Mouse (Mus musculus) CH12.LX (cell line): Measurements from ENCODE around the gene Traf3. TPM values are rescaled to one million over a fixed set of nuclear protein-coding genes. Genes with fewer than 3 reads are reported as not detected.

ENCODE experiments used
- DNase-seq: peaks from one replicate; pipeline ENCODE4 v3.0.0-alpha.2; 2013; ENCODE audit errors: extremely low read depth
- H3K27ac ChIP-seq: 2 replicates; pipeline ENCODE4 v1.5.1; 2012; ENCODE audit warnings: low read depth, mild to moderate bottlenecking, control low read depth, moderate library complexity; ENCODE audit not compliant: insufficient read depth
- H3K27me3 ChIP-seq: replicated peaks from 2 replicates; pipeline ENCODE3; 2012; ENCODE audit warnings: inconsistent platforms
- H3K36me3 ChIP-seq, 2 experiments: replicated peaks in 1 of 2; 2 replicates each; pipeline versions ENCODE3 to v1.6.1; 2012; ENCODE audit warnings: inconsistent platforms in 1 of 2, low read length in 1 of 2, mild to moderate bottlenecking in 1 of 2, mixed read lengths in 1 of 2, moderate library complexity in 1 of 2; ENCODE audit not compliant: control insufficient read depth in 1 of 2, insufficient read depth in 1 of 2
- H3K4me1 ChIP-seq, 2 experiments: 2 replicates each; pipeline ENCODE4 v1.6.1; 2012; ENCODE audit warnings: inconsistent platforms in 1 of 2, moderate library complexity in 1 of 2; ENCODE audit not compliant: insufficient read depth in 2 of 2, control insufficient read depth in 1 of 2
- H3K4me2 ChIP-seq: 2 replicates; pipeline ENCODE4 v1.6.1; 2012; ENCODE audit warnings: low read depth, mild to moderate bottlenecking, control low read depth; ENCODE audit not compliant: poor library complexity, insufficient read depth, severe bottlenecking
- H3K4me3 ChIP-seq, 3 experiments: fragments of 150-350 bp in 1 of 3; sonication (generic) in 1 of 3; replicated peaks in 1 of 3; 2 replicates each; pipeline versions ENCODE3 to v1.5.1; 2011 to 2012; ENCODE audit warnings: low read depth in 2 of 3, low read length in 2 of 3, mild to moderate bottlenecking in 2 of 3, moderate library complexity in 2 of 3, control low read depth in 1 of 3, improper control_type of control experiment in 1 of 3, inconsistent platforms in 1 of 3, mixed read lengths in 1 of 3; ENCODE audit not compliant: poor library complexity in 1 of 3
- H3K79me2 ChIP-seq: replicated peaks from 2 replicates; pipeline ENCODE4 v1.6.1; 2012; ENCODE audit warnings: mild to moderate bottlenecking, moderate library complexity; ENCODE audit not compliant: control insufficient read depth, poor library complexity, insufficient read depth, severe bottlenecking; ENCODE audit errors: extremely low read depth
- H3K9ac ChIP-seq: 2 replicates; pipeline ENCODE4 v1.6.1; 2012; ENCODE audit warnings: low read depth, mild to moderate bottlenecking, control low read depth, moderate library complexity; ENCODE audit not compliant: insufficient read depth
- H3K9me3 ChIP-seq: replicated peaks from 2 replicates; pipeline ENCODE3; 2012; ENCODE audit warnings: low read length, inconsistent platforms, mixed read lengths
- BHLHE40 ChIP-seq: IDR thresholded peaks from 2 replicates; pipeline ENCODE4 v1.6.1; 2011; ENCODE audit warnings: mild to moderate bottlenecking, low read depth, low read length, improper control_type of control experiment
- CHD1 ChIP-seq: IDR thresholded peaks from 2 replicates; pipeline ENCODE4 v1.6.1; 2012; ENCODE audit warnings: low read depth, low read length, improper control_type of control experiment, inconsistent platforms
- CHD2 ChIP-seq: IDR thresholded peaks from 2 replicates; pipeline ENCODE4 v1.6.1; 2011; ENCODE audit warnings: low read length, improper control_type of control experiment
- ELF1 ChIP-seq: IDR thresholded peaks from 2 replicates; pipeline ENCODE4 v1.6.1; 2014; ENCODE audit warnings: low read depth, mild to moderate bottlenecking, inconsistent platforms, low read length, improper control_type of control experiment
- EP300 ChIP-seq: IDR thresholded peaks from 2 replicates; pipeline ENCODE4 v1.6.1; 2011; ENCODE audit warnings: low read length, improper control_type of control experiment
- ETS1 ChIP-seq: conservative IDR thresholded peaks from 2 replicates; pipeline ENCODE4 v1.6.1; 2012; ENCODE audit warnings: low read depth, mild to moderate bottlenecking, inconsistent platforms, low read length, improper control_type of control experiment, moderate library complexity
- IRF4 ChIP-seq: IDR thresholded peaks from 2 replicates; pipeline ENCODE4 v1.6.1; 2014; ENCODE audit warnings: low read depth, mild to moderate bottlenecking, inconsistent platforms, low read length, improper control_type of control experiment
- JUN ChIP-seq: IDR thresholded peaks from 2 replicates; pipeline ENCODE4 v1.6.1; 2011; ENCODE audit warnings: low read depth, mild to moderate bottlenecking, low read length, improper control_type of control experiment, moderate library complexity; ENCODE audit not compliant: insufficient read depth
- JUND ChIP-seq: conservative IDR thresholded peaks from 2 replicates; pipeline ENCODE4 v1.6.1; 2011; ENCODE audit warnings: low read depth, low read length, improper control_type of control experiment
- KAT2A ChIP-seq: IDR thresholded peaks from 2 replicates; pipeline ENCODE4 v1.6.1; 2012; ENCODE audit warnings: low read length, improper control_type of control experiment, inconsistent platforms; ENCODE audit not compliant: insufficient replicate concordance
- MAFK ChIP-seq: IDR thresholded peaks from 2 replicates; pipeline ENCODE4 v1.6.1; 2011; ENCODE audit warnings: low read length, improper control_type of control experiment; ENCODE audit not compliant: insufficient replicate concordance
- MAX ChIP-seq: IDR thresholded peaks from 2 replicates; pipeline ENCODE4 v1.6.1; 2011; ENCODE audit warnings: low read length, improper control_type of control experiment
- MAZ ChIP-seq: IDR thresholded peaks from 2 replicates; pipeline ENCODE4 v1.6.1; 2012; ENCODE audit warnings: low read depth, mild to moderate bottlenecking, inconsistent platforms, low read length, improper control_type of control experiment, moderate library complexity
- MXI1 ChIP-seq: IDR thresholded peaks from 2 replicates; pipeline ENCODE4 v1.6.1; 2011; ENCODE audit warnings: mild to moderate bottlenecking, low read depth, low read length, improper control_type of control experiment
- NELFE ChIP-seq: IDR thresholded peaks from 2 replicates; pipeline ENCODE4 v1.6.1; 2011; ENCODE audit warnings: low read depth, low read length, improper control_type of control experiment
- PAX5 ChIP-seq: IDR thresholded peaks from 2 replicates; pipeline ENCODE4 v1.6.1; 2012; ENCODE audit warnings: low read length, inconsistent platforms, mixed read lengths
- POLR2A ChIP-seq: IDR thresholded peaks from 2 replicates; pipeline ENCODE4 v1.6.1; 2011; ENCODE audit warnings: low read depth, mild to moderate bottlenecking, improper control_type of control experiment, low read length
- RAD21 ChIP-seq: IDR thresholded peaks from 2 replicates; pipeline ENCODE4 v1.6.1; 2011; ENCODE audit warnings: low read depth, mild to moderate bottlenecking, low read length, improper control_type of control experiment, moderate library complexity
- RCOR1 ChIP-seq: conservative IDR thresholded peaks from 2 replicates; pipeline ENCODE4 v1.6.1; 2012; ENCODE audit warnings: low read depth, mild to moderate bottlenecking, inconsistent platforms, low read length, improper control_type of control experiment
- SIN3A ChIP-seq: IDR thresholded peaks from 2 replicates; pipeline ENCODE4 v1.6.1; 2012; ENCODE audit warnings: low read length, improper control_type of control experiment, inconsistent platforms
- SMC3 ChIP-seq: IDR thresholded peaks from 2 replicates; pipeline ENCODE4 v1.6.1; 2011; ENCODE audit warnings: low read depth, low read length, improper control_type of control experiment
- TBP ChIP-seq: conservative IDR thresholded peaks from 2 replicates; pipeline ENCODE4 v1.6.1; 2011; ENCODE audit warnings: low read depth, low read length, improper control_type of control experiment
- TCF12 ChIP-seq: IDR thresholded peaks from 2 replicates; pipeline ENCODE4 v1.6.1; 2014; ENCODE audit warnings: low read depth, mild to moderate bottlenecking, inconsistent platforms, low read length, improper control_type of control experiment
- UBTF ChIP-seq: IDR thresholded peaks from 2 replicates; pipeline ENCODE4 v1.6.1; 2012; ENCODE audit warnings: low read depth, mild to moderate bottlenecking, inconsistent platforms, low read length, improper control_type of control experiment, moderate library complexity
- USF2 ChIP-seq: conservative IDR thresholded peaks from 2 replicates; pipeline ENCODE4 v1.6.1; 2011; ENCODE audit warnings: low read depth, low read length, improper control_type of control experiment
- ZMIZ1 ChIP-seq: IDR thresholded peaks from 2 replicates; pipeline ENCODE4 v1.6.1; 2012; ENCODE audit warnings: low read depth, mild to moderate bottlenecking, inconsistent platforms, low read length, improper control_type of control experiment
- dilution Hi-C: fragments of 300-500 bp; cut with MboI; formaldehyde crosslinking; loops from 2 replicates; pipeline ENCODE4 v1.14.3; 2020; ENCODE audit warnings: low sequenced_read_pairs; ENCODE audit not compliant: extremely low pct_unique_long_range_greater_than_20kb, extremely low pct_ligation_motif_present
- in situ Hi-C: fragments of 300-500 bp; cut with MboI; formaldehyde crosslinking; loops from 3 replicates; pipeline ENCODE4 v1.14.3; 2019; ENCODE audit warnings: low sequenced_read_pairs, low pct_ligation_motif_present, low pct_unique_long_range_greater_than_20kb, mixed read lengths
- polyA plus RNA-seq: library from polyadenylated mRNA; unstranded; fragments of >175 nt; gene quantifications from 2 replicates; pipeline ENCODE4 v1.2.1, GENCODE M21; 2012; ENCODE audit warnings: low read depth; ENCODE audit not compliant: insufficient read length
- total RNA-seq, 2 experiments: library from RNA; depleted of rRNA; stranded (reverse); fragments of 300-350 nt in 1 of 2; fragments of >200 nt in 1 of 2; gene quantifications; 2 replicates each; pipeline ENCODE4 v1.2.3; 2012 to 2014

Gene Traf3
- total and polyA plus RNA-seq, 3 experiments, result 10.9 to 33.1 (median 17.5) TPM

DNA sequence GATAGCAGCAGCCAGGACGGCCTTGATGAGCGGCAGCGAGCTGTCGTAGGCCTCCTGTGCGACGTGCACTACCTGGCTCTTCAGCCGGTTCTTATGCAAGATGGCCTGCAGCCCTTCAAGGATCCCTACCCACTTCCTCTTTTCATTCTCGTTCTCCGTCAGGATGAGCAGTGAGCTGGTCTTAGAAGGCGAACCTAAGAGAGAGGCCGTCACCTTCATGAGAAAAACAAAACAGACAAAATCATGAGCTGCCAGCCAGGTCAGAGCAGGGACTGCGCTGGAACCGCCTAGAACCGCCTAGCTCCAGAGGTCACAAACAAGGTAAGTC lies 135.8 kb downstream of the Traf3 start:
- peaks cover 67 to 80% of the 10 kb centered on the region in 2 experiments for H3K36me3 ChIP-seq
- H3K9ac ChIP-seq, result no peak overlapping the region
- H3K4me1 ChIP-seq, result peaks cover 7 to 33% of the 10 kb centered on the region in 2 experiments
- peak overlapping the region in 2 of 3 experiments; percentile 10 to 34 for H3K4me3 ChIP-seq
- peak; percentile 95 for DNase-seq
- no peaks in the 10 kb centered on the region for H3K27me3 ChIP-seq
- TF ChIP-seq JUND (peak; percentile 58), SMC3 (no peak), EP300 (peak; percentile 98), TBP (no peak), CHD1 (no peak), RAD21 (no peak; the same call in 1 of the 2 replicates), TCF12 (0 out of 2 replicates have a peak, but pooled peaks have one; percentile 41), MXI1 (peak; percentile 57; the same call in 1 of the 2 replicates), UBTF (peak; percentile 94), USF2 (no peak), JUN (peak; percentile 49), ELF1 (peak; percentile 59; the same call in 1 of the 2 replicates), KAT2A (no peak), MAX (no peak), NELFE (no peak), ZMIZ1 (0 out of 2 replicates have a peak, but pooled peaks have one; percentile 17), POLR2A (no peak; the same call in 1 of the 2 replicates), ETS1 (peak; percentile 84), MAZ (no peak), BHLHE40 (peak; percentile 77), CHD2 (peak; percentile 63; the same call in 1 of the 2 replicates), MAFK (no peak), IRF4 (peak; percentile 99), RCOR1 (no peak), SIN3A (no peak), PAX5 (no peak)
- H3K79me2 ChIP-seq, result no peaks in the 10 kb centered on the region
- H3K9me3 ChIP-seq, result no peaks in the 10 kb centered on the region
- peak overlapping the region; percentile 60 for H3K4me2 ChIP-seq
- in situ Hi-C loops (no loop called here), dilution Hi-C loops (no loop called here)
- peak overlapping the region; percentile 82 for H3K27ac ChIP-seq
